Comparison of ENCODE assay signal across 8 mouse cellular contexts in genomic region chr19:29251958-29252801, GRCm38 (mm10). TPM values are rescaled to one million over a fixed set of nuclear protein-coding genes. Genes with fewer than 3 reads are reported as not detected.
DNase-seq lines count a peak whose midpoint lies in the region; ATAC-seq and TF ChIP-seq lines count a peak whose summit lies in the region.

No protein-coding gene starts in this region.

- no peak for TF ChIP-seq EP300 in stomach, postnatal 0 days (optimal IDR thresholded peaks at IDR 0.05)

- no peaks in the 10 kb centered on the region for H3K27me3 ChIP-seq in heart, embryonic 16.5 days (ENCODE audit: control insufficient read depth, insufficient read depth, low read length)
- no peaks in the 10 kb centered on the region for H3K27me3 ChIP-seq in midbrain, embryonic 14.5 days (ENCODE audit: control insufficient read depth, insufficient read depth, low read length)
- H3K27me3 ChIP-seq in stomach, postnatal 0 days (ENCODE audit: control insufficient read depth, insufficient read depth, low read length): no peaks in the 10 kb centered on the region

- WGBS in heart, embryonic 16.5 days: under 1% methylated on average over 44 of the region's 44 CpGs
- WGBS in midbrain, embryonic 14.5 days: under 1% methylated on average over 36 of the region's 44 CpGs
- under 1% methylated on average over 41 of the region's 44 CpGs for WGBS in stomach, postnatal 0 days

- H3K36me3 ChIP-seq in heart, embryonic 16.5 days (ENCODE audit: control insufficient read depth, insufficient read depth): no peaks in the 10 kb centered on the region
- no peaks in the 10 kb centered on the region for H3K36me3 ChIP-seq in midbrain, embryonic 14.5 days (ENCODE audit: control insufficient read depth, insufficient read depth, low read length)
- H3K36me3 ChIP-seq in stomach, postnatal 0 days (ENCODE audit: control insufficient read depth, insufficient read depth, low read length): no peaks in the 10 kb centered on the region

- H3K4me3 ChIP-seq in heart, embryonic 16.5 days (ENCODE audit: low read length): peak overlapping the region; percentile 96
- H3K4me3 ChIP-seq in midbrain, embryonic 14.5 days (replicated peaks; ENCODE audit: low read depth, low read length): peak overlapping the region; percentile 85
- peak overlapping the region; percentile 96 for H3K4me3 ChIP-seq in stomach, postnatal 0 days (ENCODE audit: low read depth, low read length)

- ATAC-seq in cerebellum, adult (ENCODE audit: insufficient number of reproducible peaks, low FRiP score, low TSS enrichment): no peak; the same call in 1 of the 2 replicates
- ATAC-seq in heart, embryonic 16.5 days (replicated peaks; ENCODE audit: extremely low read depth, insufficient read depth, low FRiP score): peak; percentile 39
- ATAC-seq in midbrain, embryonic 14.5 days (ENCODE audit: low FRiP score, low TSS enrichment): peak; percentile 71; the same call in 1 of the 2 replicates
- ATAC-seq in stomach, postnatal 0 days (ENCODE audit: low FRiP score, low TSS enrichment): peak; percentile 53; the same call in 1 of the 2 replicates

- peak; percentile 60 for DNase-seq in cerebellum, adult 9-10 months
- peak; percentile 11 to 28 for DNase-seq in CD8-positive naive resting alpha-beta T cell, adult 2 months (ENCODE audit: low read depth in 2 of 2, low spot score in 2 of 2)
- peak; percentile 31 to 35 for DNase-seq in cerebellum, postnatal 25 days
- DNase-seq in left cerebral cortex, postnatal 14 days (ENCODE audit: low spot score in 2 of 2): peak; percentile 43 to 47
- DNase-seq in midbrain, embryonic 14.5 days: peak; percentile 68
- DNase-seq in stomach, postnatal 0 days (ENCODE audit: low spot score): peak; percentile 29

- H3K4me1 ChIP-seq in heart, embryonic 16.5 days (ENCODE audit: control insufficient read depth, insufficient read depth, low read length): peaks cover 34% of the 10 kb centered on the region
- peaks cover 52% of the 10 kb centered on the region for H3K4me1 ChIP-seq in midbrain, embryonic 14.5 days (ENCODE audit: control insufficient read depth, insufficient read depth, low read length)
- H3K4me1 ChIP-seq in stomach, postnatal 0 days (replicated peaks; ENCODE audit: control insufficient read depth, insufficient read depth): 0 out of 2 replicates have a peak, but pooled peaks cover 2% of the 10 kb centered on the region

- peak overlapping the region; percentile 94 for H3K4me2 ChIP-seq in heart, embryonic 16.5 days (ENCODE audit: low read depth, low read length)
- peak overlapping the region; percentile 71 for H3K4me2 ChIP-seq in midbrain, embryonic 14.5 days (ENCODE audit: low read length)
- peak overlapping the region; percentile 80 for H3K4me2 ChIP-seq in stomach, postnatal 0 days (replicated peaks; ENCODE audit: low read depth)

- peak overlapping the region; percentile 99 for H3K9ac ChIP-seq in heart, embryonic 16.5 days (ENCODE audit: low read length)
- H3K9ac ChIP-seq in midbrain, embryonic 14.5 days (replicated peaks; ENCODE audit: low read length): peak overlapping the region; percentile 98
- peak overlapping the region; percentile 95 for H3K9ac ChIP-seq in stomach, postnatal 0 days (ENCODE audit: low read length)

- no peak for TF ChIP-seq CTCF in stomach, postnatal 0 days (IDR thresholded peaks at IDR 0.05; ENCODE audit: low read depth)

- intact Hi-C loops in left cerebral cortex, postnatal 14 days (cut with DNase I): loop anchor here (1.0 to 10.0 kb wide), 4 partner anchors 110 to 205 kb away; partner anchors contain the start of genes Ak3 and Rcl1

- no peaks in the 10 kb centered on the region for H3K9me3 ChIP-seq in heart, embryonic 16.5 days (replicated peaks; ENCODE audit: control insufficient read depth, low read length)
- no peaks in the 10 kb centered on the region for H3K9me3 ChIP-seq in midbrain, embryonic 14.5 days (ENCODE audit: control insufficient read depth, low read length)
- H3K9me3 ChIP-seq in stomach, postnatal 0 days (ENCODE audit: control insufficient read depth, low read length): no peaks in the 10 kb centered on the region

- H3K27ac ChIP-seq in heart, embryonic 16.5 days (ENCODE audit: low read length): peak overlapping the region; percentile 96
- peak overlapping the region; percentile 97 for H3K27ac ChIP-seq in midbrain, embryonic 14.5 days (replicated peaks; ENCODE audit: low read depth, low read length)
- H3K27ac ChIP-seq in stomach, postnatal 0 days (replicated peaks): peak overlapping the region; percentile 98

RNA-seq across cellular contexts. Expression of gene Jak2, which starts 0.6 kb away (rescaled TPM):
- 5.5 and 6.4 TPM in 2 replicates for polyA plus RNA-seq in heart, embryonic 16.5 days (2015; fragmentation: Nextera tagmentation; extraction: Ambion mirVana)
- total RNA-seq in left cerebral cortex, postnatal 14 days (2021): 10 to 100 TPM; 24.1 to 27.8 TPM
- polyA plus RNA-seq in midbrain, embryonic 14.5 days (2014; fragmentation: Nextera tagmentation; extraction: Ambion mirVana): 22.5 and 28.3 TPM in 2 replicates
- polyA plus RNA-seq in stomach, postnatal 0 days (2015; fragmentation: Nextera tagmentation; extraction: Ambion mirVana): 6.8 and 7.1 TPM in 2 replicates
